Mouse (Mus musculus) CD4-positive, CD25-positive, alpha-beta regulatory T cell, adult 4 months (primary cell): ENCODE results near the gene Klrb1f. TPM values are rescaled to one million over a fixed set of nuclear protein-coding genes. Genes with fewer than 3 reads are reported as not detected.
"Not testable (repeated sequence)": the region's sequence is repeated elsewhere in the genome, so short reads cannot be mapped to it uniquely, and the experiment has no call there.

Source experiments
- ATAC-seq: one replicate; pipeline ENCODE4 v1.8.0; 2017
- polyA plus RNA-seq, 2 experiments: library from polyadenylated mRNA; unstranded; fragments of 100-300 nt; shearing (Covaris generic); gene quantifications; one replicate each; pipeline ENCODE4 v1.2.1; 2017

The Klrb1f gene
- polyA plus RNA-seq, 2 experiments from 2014 or later, result 2.2 to 3.7 TPM

- ATAC-seq, result peak; percentile 23
These were observed 4.0 kb downstream of the Klrb1f start for GRCm38 (mm10) chr6:129049596-129050251.

- no peak for ATAC-seq
These were observed 5.4 kb downstream of the Klrb1f start for GRCm38 (mm10) chr6:129051086-129051485.

GRCm38 (mm10) chr6:129051731-129052130 is 6.0 kb downstream of the Klrb1f start:
- ATAC-seq, result no peak

GRCm38 (mm10) chr6:129056237-129056636 is 10.5 kb downstream of the Klrb1f start:
- ATAC-seq, result no peak

- ATAC-seq, result no peak
These were observed 12.3 kb downstream of the Klrb1f start for GRCm38 (mm10) chr6:129058013-129058412.

- ATAC-seq, result no peak
These were observed 19.7 kb downstream of the Klrb1f start for GRCm38 (mm10) chr6:129065407-129065806.

GRCm38 (mm10) chr6:129065857-129066256 is 20.2 kb downstream of the Klrb1f start:
- ATAC-seq, result no peak

- no peak for ATAC-seq
These were observed 20.8 kb downstream of the Klrb1f start for GRCm38 (mm10) chr6:129066530-129066929.

GRCm38 (mm10) chr6:129066986-129067385 is 21.3 kb downstream of the Klrb1f start:
- peak; percentile 100 for ATAC-seq

GRCm38 (mm10) chr6:129085098-129085497 is 39.4 kb downstream of the Klrb1f start:
- ATAC-seq, result no peak

- ATAC-seq, result not testable (repeated sequence)
These were observed 40.3 kb downstream of the Klrb1f start for GRCm38 (mm10) chr6:129086031-129086430.

- peak; percentile 77 for ATAC-seq
These were observed 42.5 kb downstream of the Klrb1f start for GRCm38 (mm10) chr6:129088161-129088560.

GRCm38 (mm10) chr6:129088596-129088995 is 42.9 kb downstream of the Klrb1f start:
- not testable (repeated sequence) for ATAC-seq

GRCm38 (mm10) chr6:129095166-129095565 is 49.5 kb downstream of the Klrb1f start:
- peak; percentile 89 for ATAC-seq

GRCm38 (mm10) chr6:129097929-129098328 is 52.2 kb downstream of the Klrb1f start:
- ATAC-seq, result no peak

GRCm38 (mm10) chr6:129100794-129101193 is 55.1 kb downstream of the Klrb1f start, which contains the start of gene Clec2e:
Gene Clec2e, minus strand, starts transcription at chr6:129100913.
- ATAC-seq, result not testable (repeated sequence)

- ATAC-seq, result no peak
These were observed 55.9 kb downstream of the Klrb1f start for GRCm38 (mm10) chr6:129101604-129102003.

GRCm38 (mm10) chr6:129102858-129103555 is 57.3 kb downstream of the Klrb1f start:
- ATAC-seq, result no peak

Other genes with a start within 250 kb of the Klrb1f start
- not detected for gene Gm44511, start 219.6 kb upstream of the Klrb1f start, polyA plus RNA-seq
- not detected for gene Klrb1b, start 219.6 kb upstream of the Klrb1f start, polyA plus RNA-seq
- gene Clec2i, start 158.3 kb upstream of the Klrb1f start, polyA plus RNA-seq, result 100 to 1,000 TPM in 1 of 2 experiments, 10 to 100 TPM in 1; 98.3 to 104 TPM
- gene BC035044, start 154.8 kb upstream of the Klrb1f start, polyA plus RNA-seq, result 1 to 10 TPM; 2.1 to 3.6 TPM
- gene Clec2g, start 111.5 kb upstream of the Klrb1f start, polyA plus RNA-seq, result under 1 TPM in 1 of 2 experiments, not detected in 1; 0.17 TPM
- gene Clec2e, start 55.0 kb downstream of the Klrb1f start, polyA plus RNA-seq, result not detected
- gene Clec2d, start 134.7 kb downstream of the Klrb1f start, polyA plus RNA-seq, result 10 to 100 TPM in 1 of 2 experiments, 1 to 10 TPM in 1; 7.8 to 11.7 TPM
- 100 to 1,000 TPM; 220 to 231 TPM for gene Cd69, start 229.5 kb downstream of the Klrb1f start, polyA plus RNA-seq